Mouse (Mus musculus) forebrain, embryonic 12.5 days (tissue): Measurements from ENCODE around the gene Hils1. TPM values are rescaled to one million over a fixed set of nuclear protein-coding genes. Genes with fewer than 3 reads are reported as not detected.

Experiments used
- ATAC-seq: fragments of 200-750 bp; cut with Nextera tagmentation; 2 replicates; pipeline ENCODE4 v1.8.0; 2017; ENCODE audit warnings: moderate TSS enrichment; ENCODE audit not compliant: low FRiP score
- H3K27ac ChIP-seq: fragments of 300-500 bp; sonication (generic); 2 replicates; pipeline ENCODE4 v1.5.1; 2016; ENCODE audit warnings: mild to moderate bottlenecking
- H3K27me3 ChIP-seq: fragments of 300-500 bp; sonication (generic); 2 replicates; pipeline ENCODE4 v1.6.1; 2016; ENCODE audit warnings: mild to moderate bottlenecking
- H3K36me3 ChIP-seq: fragments of 300-500 bp; sonication (generic); replicated peaks from 2 replicates; pipeline ENCODE4 v1.6.1; 2016; ENCODE audit warnings: mild to moderate bottlenecking
- H3K4me1 ChIP-seq: fragments of 300-500 bp; sonication (generic); 2 replicates; pipeline ENCODE4 v1.6.1; 2016
- H3K4me2 ChIP-seq: fragments of 300-500 bp; sonication (generic); 2 replicates; pipeline ENCODE4 v1.6.1; 2016; ENCODE audit warnings: mild to moderate bottlenecking, moderate library complexity
- H3K4me3 ChIP-seq: fragments of 300-500 bp; sonication (generic); replicated peaks from 2 replicates; pipeline ENCODE4 v1.5.1; 2016; ENCODE audit warnings: mild to moderate bottlenecking
- H3K9ac ChIP-seq: fragments of 300-500 bp; sonication (generic); 2 replicates; pipeline ENCODE4 v1.6.1; 2016; ENCODE audit warnings: mild to moderate bottlenecking
- H3K9me3 ChIP-seq: fragments of 300-500 bp; sonication (generic); 2 replicates; pipeline ENCODE4 v1.6.1; 2016
- WGBS: fragments of 180-500 bp; shearing (Covaris S2); methylation state at CpG from one replicate; pipeline ENCODE4 v1.1.7; 2016; 5-methylcytosine and 5-hydroxymethylcytosine counted together
- polyA plus RNA-seq: library from polyadenylated mRNA; unstranded; fragments of >200 nt; fragmentation: Nextera tagmentation; extraction: Ambion mirVana; gene quantifications from 2 replicates; pipeline ENCODE4 v1.2.1, GENCODE M21; 2016

Gene Hils1
- polyA plus RNA-seq, 1 experiment from 2014 or later, result not detected

GRCm38 (mm10) chr11:94978947-94979346 is 11.6 kb downstream of the Hils1 start:
- Histone ChIP-seq H3K4me3 (peak overlapping the region; percentile 25), H3K9me3 (no peaks in the 10 kb centered on the region), H3K27ac (peak overlapping the region; percentile 90), H3K36me3 (no peaks in the 10 kb centered on the region), H3K27me3 (no peaks in the 10 kb centered on the region), H3K9ac (peak overlapping the region; percentile 56; the same call in 1 of the 2 replicates), H3K4me1 (peaks cover 15% of the 10 kb centered on the region), H3K4me2 (peak overlapping the region; percentile 47)
- peak; percentile 94 for ATAC-seq
- 0% methylated on average over 20 of the region's 20 CpGs for WGBS

- 78% methylated on average over 11 of the region's 11 CpGs for WGBS
- no peaks in the 10 kb centered on the region for H3K36me3 ChIP-seq
- H3K9me3 ChIP-seq, result no peaks in the 10 kb centered on the region
- no peak overlapping the region for H3K9ac ChIP-seq
- H3K4me3 ChIP-seq, result no peak overlapping the region
- H3K27me3 ChIP-seq, result no peaks in the 10 kb centered on the region
- peaks cover 15% of the 10 kb centered on the region for H3K4me1 ChIP-seq
- H3K27ac ChIP-seq, result no peak overlapping the region
- peak; percentile 15 for ATAC-seq
- H3K4me2 ChIP-seq, result peak overlapping the region; percentile 47
Measured at GRCm38 (mm10) chr11:94979462-94980179, 12.2 kb downstream of the Hils1 start.

- WGBS, result 41% methylated on average over 1 of the region's 1 CpGs
- Histone ChIP-seq H3K4me3 (no peak overlapping the region), H3K27me3 (no peaks in the 10 kb centered on the region), H3K4me1 (peaks cover 34% of the 10 kb centered on the region), H3K4me2 (no peak overlapping the region), H3K27ac (no peak overlapping the region), H3K9ac (no peak overlapping the region), H3K36me3 (no peaks in the 10 kb centered on the region), H3K9me3 (no peaks in the 10 kb centered on the region)
- ATAC-seq, result no peak
Measured at GRCm38 (mm10) chr11:94985140-94985539, 17.7 kb downstream of the Hils1 start.

GRCm38 (mm10) chr11:94985822-94986221 is 18.4 kb downstream of the Hils1 start:
- H3K36me3 ChIP-seq, result no peaks in the 10 kb centered on the region
- H3K4me2 ChIP-seq, result no peak overlapping the region
- no peaks in the 10 kb centered on the region for H3K9me3 ChIP-seq
- no peak overlapping the region for H3K4me3 ChIP-seq
- no peak overlapping the region for H3K9ac ChIP-seq
- ATAC-seq, result no peak
- H3K27me3 ChIP-seq, result no peaks in the 10 kb centered on the region
- 86% methylated on average over 5 of the region's 5 CpGs for WGBS
- H3K4me1 ChIP-seq, result peaks cover 39% of the 10 kb centered on the region
- H3K27ac ChIP-seq, result no peak overlapping the region

GRCm38 (mm10) chr11:94986435-94986834 is 19.0 kb downstream of the Hils1 start:
- Histone ChIP-seq H3K4me1 (peaks cover 39% of the 10 kb centered on the region), H3K4me3 (no peak overlapping the region), H3K9me3 (no peaks in the 10 kb centered on the region), H3K4me2 (no peak overlapping the region), H3K9ac (no peak overlapping the region), H3K36me3 (no peaks in the 10 kb centered on the region), H3K27ac (no peak overlapping the region), H3K27me3 (no peaks in the 10 kb centered on the region)
- 73% methylated on average over 2 of the region's 2 CpGs for WGBS
- ATAC-seq, result no peak

GRCm38 (mm10) chr11:94987341-94987740 is 19.9 kb downstream of the Hils1 start:
- no peak for ATAC-seq
- no peak overlapping the region for H3K4me3 ChIP-seq
- H3K27me3 ChIP-seq, result no peaks in the 10 kb centered on the region
- peaks cover 42% of the 10 kb centered on the region for H3K4me1 ChIP-seq
- H3K9me3 ChIP-seq, result no peaks in the 10 kb centered on the region
- H3K27ac ChIP-seq, result no peak overlapping the region
- H3K9ac ChIP-seq, result no peak overlapping the region
- no peak overlapping the region for H3K4me2 ChIP-seq
- WGBS, result 51% methylated on average over 6 of the region's 6 CpGs
- H3K36me3 ChIP-seq, result no peaks in the 10 kb centered on the region

- Histone ChIP-seq H3K9me3 (no peaks in the 10 kb centered on the region), H3K9ac (no peak overlapping the region), H3K4me2 (no peak overlapping the region), H3K4me3 (no peak overlapping the region), H3K4me1 (peaks cover 48% of the 10 kb centered on the region), H3K36me3 (no peaks in the 10 kb centered on the region), H3K27me3 (no peaks in the 10 kb centered on the region), H3K27ac (no peak overlapping the region)
- 83% methylated on average over 8 of the region's 8 CpGs for WGBS
- ATAC-seq, result no peak
Measured at GRCm38 (mm10) chr11:94987851-94988250, 20.5 kb downstream of the Hils1 start.

- peak overlapping the region; percentile 94 for H3K27ac ChIP-seq
- H3K4me2 ChIP-seq, result peak overlapping the region; percentile 97
- H3K9ac ChIP-seq, result peak overlapping the region; percentile 71
- no peak for ATAC-seq
- peaks cover 59% of the 10 kb centered on the region for H3K4me1 ChIP-seq
- no peaks in the 10 kb centered on the region for H3K36me3 ChIP-seq
- no peaks in the 10 kb centered on the region for H3K27me3 ChIP-seq
- H3K4me3 ChIP-seq, result peak overlapping the region; percentile 54
- H3K9me3 ChIP-seq, result no peaks in the 10 kb centered on the region
- WGBS, result 20% methylated on average over 10 of the region's 10 CpGs
Measured at GRCm38 (mm10) chr11:94988780-94989561, 21.6 kb downstream of the Hils1 start.

- no peaks in the 10 kb centered on the region; the same call in 1 of the 2 replicates for H3K36me3 ChIP-seq
- H3K4me1 ChIP-seq, result peaks cover 65% of the 10 kb centered on the region
- H3K27me3 ChIP-seq, result no peaks in the 10 kb centered on the region
- H3K4me3 ChIP-seq, result peak overlapping the region; percentile 54
- H3K27ac ChIP-seq, result peak overlapping the region; percentile 94
- no peaks in the 10 kb centered on the region for H3K9me3 ChIP-seq
- H3K4me2 ChIP-seq, result peak overlapping the region; percentile 97
- H3K9ac ChIP-seq, result peak overlapping the region; percentile 71
- ATAC-seq, result peak; percentile 73
- WGBS, result 1% methylated on average over 12 of the region's 12 CpGs
Measured at GRCm38 (mm10) chr11:94989562-94990017, 22.2 kb downstream of the Hils1 start.

- H3K4me2 ChIP-seq, result peak overlapping the region; percentile 97
- H3K4me3 ChIP-seq, result peak overlapping the region; percentile 96
- H3K9ac ChIP-seq, result peak overlapping the region; percentile 94
- H3K27ac ChIP-seq, result peak overlapping the region; percentile 94
- peaks cover 69% of the 10 kb centered on the region for H3K4me1 ChIP-seq
- 41% methylated on average over 6 of the region's 6 CpGs for WGBS
- no peaks in the 10 kb centered on the region; the same call in 1 of the 2 replicates for H3K36me3 ChIP-seq
- no peak for ATAC-seq
- no peaks in the 10 kb centered on the region for H3K9me3 ChIP-seq
- no peaks in the 10 kb centered on the region for H3K27me3 ChIP-seq
Measured at GRCm38 (mm10) chr11:94990102-94990748, 22.8 kb downstream of the Hils1 start.

GRCm38 (mm10) chr11:94990749-94991577 is 23.6 kb downstream of the Hils1 start, which contains the start of gene Ppp1r9b:
Ppp1r9b (plus strand) TSS chr11:94991035.
- H3K27me3 ChIP-seq, result no peaks in the 10 kb centered on the region
- H3K9ac ChIP-seq, result peak within 1 kb of the TSS; percentile 94
- peak within 1 kb of the TSS; percentile 97 for H3K4me2 ChIP-seq
- peaks cover 75% of the 10 kb centered on the region for H3K4me1 ChIP-seq
- WGBS, result under 1% methylated on average over 60 of the region's 69 CpGs
- peak within 1 kb of the TSS; percentile 94 for H3K27ac ChIP-seq
- no peaks in the 10 kb centered on the region for H3K9me3 ChIP-seq
- H3K36me3 ChIP-seq, result peaks cover under 1% of the 10 kb centered on the region
- peak; percentile 87 for ATAC-seq
- H3K4me3 ChIP-seq, result peak within 1 kb of the TSS; percentile 96
